Mouse (Mus musculus) embryonic facial prominence, embryonic 12.5 days (tissue): ENCODE measurements around the gene Stard7. TPM values are rescaled to one million over a fixed set of nuclear protein-coding genes. Genes with fewer than 3 reads are reported as not detected.

Source experiments
- ATAC-seq: fragments of 200-750 bp; cut with Nextera tagmentation; 2 replicates; pipeline ENCODE4 v1.8.0; 2017; ENCODE audit not compliant: insufficient number of reproducible peaks, insufficient read depth, low FRiP score, low TSS enrichment
- H3K27ac ChIP-seq: fragments of 300-500 bp; sonication (generic); 2 replicates; pipeline ENCODE4 v1.5.1; 2016; ENCODE audit warnings: mild to moderate bottlenecking
- H3K27me3 ChIP-seq: fragments of 300-500 bp; sonication (generic); 2 replicates; pipeline ENCODE4 v1.6.1; 2016; ENCODE audit warnings: mild to moderate bottlenecking, moderate library complexity
- H3K36me3 ChIP-seq: fragments of 300-500 bp; sonication (generic); 2 replicates; pipeline ENCODE4 v1.6.1; 2016; ENCODE audit warnings: mild to moderate bottlenecking
- H3K4me1 ChIP-seq: fragments of 300-500 bp; sonication (generic); 2 replicates; pipeline ENCODE4 v1.6.1; 2016
- H3K4me2 ChIP-seq: fragments of 300-500 bp; sonication (generic); replicated peaks from 2 replicates; pipeline ENCODE4 v1.6.1; 2016; ENCODE audit warnings: mild to moderate bottlenecking, moderate library complexity
- H3K4me3 ChIP-seq: fragments of 300-500 bp; sonication (generic); 2 replicates; pipeline ENCODE4 v1.5.1; 2016; ENCODE audit warnings: mild to moderate bottlenecking
- H3K9ac ChIP-seq: fragments of 300-500 bp; sonication (generic); 2 replicates; pipeline ENCODE4 v1.6.1; 2016; ENCODE audit warnings: mild to moderate bottlenecking, moderate library complexity
- H3K9me3 ChIP-seq: fragments of 300-500 bp; sonication (generic); 2 replicates; pipeline ENCODE4 v1.6.1; 2016; ENCODE audit warnings: mild to moderate bottlenecking, moderate library complexity
- WGBS: fragments of 180-500 bp; shearing (Covaris S2); methylation state at CpG from one replicate; pipeline ENCODE4 v1.1.7; 2016; 5-methylcytosine and 5-hydroxymethylcytosine counted together
- polyA plus RNA-seq: library from polyadenylated mRNA; unstranded; fragments of >200 nt; fragmentation: Nextera tagmentation; extraction: Ambion mirVana; gene quantifications from 2 replicates; pipeline ENCODE4 v1.2.1, GENCODE M21; 2016

The Stard7 gene
- 82.5 and 87.3 TPM in 2 replicates for polyA plus RNA-seq

GRCm38 (mm10) chr2:127269491-127270299 lies at the start of gene Stard7:
Gene Stard7 (plus strand): TSS chr2:127270218.
- H3K4me3 ChIP-seq, result peak within 1 kb of the TSS; percentile 91
- peak within 1 kb of the TSS; percentile 80 for H3K4me2 ChIP-seq
- no peaks in the 10 kb centered on the region for H3K36me3 ChIP-seq
- H3K4me1 ChIP-seq, result peaks cover 10% of the 10 kb centered on the region; the same call in 1 of the 2 replicates
- H3K27me3 ChIP-seq, result no peaks in the 10 kb centered on the region
- H3K9me3 ChIP-seq, result no peaks in the 10 kb centered on the region
- H3K9ac ChIP-seq, result peak within 1 kb of the TSS; percentile 86
- WGBS, result under 1% methylated on average over 49 of the region's 49 CpGs
- peak within 1 kb of the TSS; percentile 93 for H3K27ac ChIP-seq
- peak; percentile 98 for ATAC-seq

- H3K9ac ChIP-seq, result no peak overlapping the region
- H3K27me3 ChIP-seq, result no peaks in the 10 kb centered on the region
- ATAC-seq, result no peak
- H3K4me3 ChIP-seq, result no peak overlapping the region
- H3K4me2 ChIP-seq, result no peak overlapping the region
- no peak overlapping the region for H3K27ac ChIP-seq
- no peaks in the 10 kb centered on the region for H3K4me1 ChIP-seq
- 98% methylated on average over 3 of the region's 3 CpGs for WGBS
- no peaks in the 10 kb centered on the region for H3K9me3 ChIP-seq
- peaks cover 94% of the 10 kb centered on the region for H3K36me3 ChIP-seq
Measured at GRCm38 (mm10) chr2:127225261-127225660, 44.8 kb upstream of the Stard7 start.

GRCm38 (mm10) chr2:127237897-127238610 lies 32.0 kb upstream of the Stard7 start:
- Histone ChIP-seq H3K4me3 (no peak overlapping the region), H3K36me3 (peaks cover 84% of the 10 kb centered on the region), H3K4me1 (no peaks in the 10 kb centered on the region), H3K4me2 (no peak overlapping the region), H3K9me3 (no peaks in the 10 kb centered on the region), H3K27me3 (no peaks in the 10 kb centered on the region), H3K27ac (no peak overlapping the region), H3K9ac (no peak overlapping the region)
- no peak for ATAC-seq
- 93% methylated on average over 11 of the region's 11 CpGs for WGBS

- H3K4me1 ChIP-seq, result no peaks in the 10 kb centered on the region
- no peak for ATAC-seq
- H3K9ac ChIP-seq, result no peak overlapping the region
- H3K4me3 ChIP-seq, result no peak overlapping the region
- 98% methylated on average over 2 of the region's 2 CpGs for WGBS
- H3K27ac ChIP-seq, result no peak overlapping the region
- H3K4me2 ChIP-seq, result no peak overlapping the region
- H3K9me3 ChIP-seq, result no peaks in the 10 kb centered on the region
- H3K27me3 ChIP-seq, result no peaks in the 10 kb centered on the region
- peaks cover 79% of the 10 kb centered on the region for H3K36me3 ChIP-seq
Measured at GRCm38 (mm10) chr2:127240065-127240464, 30.0 kb upstream of the Stard7 start.

GRCm38 (mm10) chr2:127247592-127248333 lies 22.3 kb upstream of the Stard7 start, which contains the start of the genes Ciao1 and Tmem127:
Gene Ciao1 (minus strand): TSS chr2:127247816.
Gene Tmem127 (plus strand): TSS chr2:127247908.
- Histone ChIP-seq H3K9me3 (no peaks in the 10 kb centered on the region), H3K9ac (peak within 1 kb of the TSS; percentile 89), H3K36me3 (peaks cover 37% of the 10 kb centered on the region), H3K4me1 (peaks cover 17% of the 10 kb centered on the region), H3K4me3 (peak within 1 kb of the TSS; percentile 97), H3K27me3 (no peaks in the 10 kb centered on the region), H3K27ac (peak within 1 kb of the TSS; percentile 41), H3K4me2 (peak within 1 kb of the TSS; percentile 97)
- WGBS, result under 1% methylated on average over 53 of the region's 53 CpGs
- ATAC-seq, result peak; percentile 98

GRCm38 (mm10) chr2:127248334-127249004 lies 21.5 kb upstream of the Stard7 start:
- H3K4me3 ChIP-seq, result peak overlapping the region; percentile 97
- peak overlapping the region; percentile 89 for H3K9ac ChIP-seq
- WGBS, result 1% methylated on average over 39 of the region's 39 CpGs
- peak; percentile 66 for ATAC-seq
- peak overlapping the region; percentile 97 for H3K4me2 ChIP-seq
- H3K36me3 ChIP-seq, result peaks cover 33% of the 10 kb centered on the region; the same call in 1 of the 2 replicates
- peaks cover 17% of the 10 kb centered on the region for H3K4me1 ChIP-seq
- H3K9me3 ChIP-seq, result no peaks in the 10 kb centered on the region
- H3K27ac ChIP-seq, result peak overlapping the region; percentile 41; the same call in 1 of the 2 replicates
- H3K27me3 ChIP-seq, result no peaks in the 10 kb centered on the region

GRCm38 (mm10) chr2:127250291-127251008 lies 19.6 kb upstream of the Stard7 start:
- no peak overlapping the region for H3K9ac ChIP-seq
- no peaks in the 10 kb centered on the region for H3K27me3 ChIP-seq
- 90% methylated on average over 9 of the region's 9 CpGs for WGBS
- H3K4me1 ChIP-seq, result peaks cover 17% of the 10 kb centered on the region
- no peak overlapping the region for H3K4me2 ChIP-seq
- peaks cover 16% of the 10 kb centered on the region; the same call in 1 of the 2 replicates for H3K36me3 ChIP-seq
- ATAC-seq, result no peak
- H3K27ac ChIP-seq, result no peak overlapping the region
- no peak overlapping the region for H3K4me3 ChIP-seq
- no peaks in the 10 kb centered on the region for H3K9me3 ChIP-seq

GRCm38 (mm10) chr2:127251457-127251856 lies 18.6 kb upstream of the Stard7 start:
- Histone ChIP-seq H3K9me3 (no peaks in the 10 kb centered on the region), H3K9ac (no peak overlapping the region)
- 76% methylated on average over 3 of the region's 3 CpGs for WGBS

GRCm38 (mm10) chr2:127251880-127252527 lies 18.0 kb upstream of the Stard7 start:
- 57% methylated on average over 3 of the region's 3 CpGs for WGBS
- no peak for ATAC-seq
- H3K4me3 ChIP-seq, result no peak overlapping the region

More at GRCm38 (mm10) chr2:127251457-127251856, 18.6 kb upstream of the Stard7 start:
- no peak overlapping the region for H3K27ac ChIP-seq
- H3K4me3 ChIP-seq, result no peak overlapping the region
- H3K4me2 ChIP-seq, result no peak overlapping the region
- peaks cover 14% of the 10 kb centered on the region for H3K4me1 ChIP-seq
- H3K36me3 ChIP-seq, result peaks cover 13% of the 10 kb centered on the region
- no peaks in the 10 kb centered on the region for H3K27me3 ChIP-seq
- ATAC-seq, result no peak

GRCm38 (mm10) chr2:127252787-127253186 lies 17.2 kb upstream of the Stard7 start:
- WGBS, result 78% methylated on average over 5 of the region's 5 CpGs
- Histone ChIP-seq H3K4me2 (no peak overlapping the region), H3K36me3 (peaks cover 25% of the 10 kb centered on the region), H3K9ac (no peak overlapping the region), H3K9me3 (no peaks in the 10 kb centered on the region), H3K27me3 (no peaks in the 10 kb centered on the region), H3K27ac (no peak overlapping the region), H3K4me1 (peaks cover 8% of the 10 kb centered on the region; the same call in 1 of the 2 replicates), H3K4me3 (no peak overlapping the region)
- ATAC-seq, result no peak

More at GRCm38 (mm10) chr2:127251880-127252527, 18.0 kb upstream of the Stard7 start:
- H3K4me2 ChIP-seq, result no peak overlapping the region
- H3K9ac ChIP-seq, result no peak overlapping the region
- H3K36me3 ChIP-seq, result peaks cover 17% of the 10 kb centered on the region
- no peaks in the 10 kb centered on the region for H3K9me3 ChIP-seq
- no peak overlapping the region for H3K27ac ChIP-seq
- no peaks in the 10 kb centered on the region for H3K27me3 ChIP-seq
- peaks cover 9% of the 10 kb centered on the region for H3K4me1 ChIP-seq
